Mouse (Mus musculus): Measurements from ENCODE around the gene Nudt3.

GRCm38 (mm10) chr17:27600869-27601268 lies 22.4 kb downstream of the Nudt3 start:
- TF ChIP-seq CTCF (IDR thresholded peaks at IDR 0.05; ENCODE audit: control insufficient read depth, insufficient read depth, low read length) (no peak), POLR2A (IDR thresholded peaks at IDR 0.05; ENCODE audit: borderline replicate concordance, control insufficient read depth, low read depth, low read length) (no peak)
